Mouse (Mus musculus) kidney, adult 2 months (tissue): ENCODE data around the gene Foxn3. TPM values are rescaled to one million over a fixed set of nuclear protein-coding genes. Genes with fewer than 3 reads are reported as not detected.

Source experiments
- DNase-seq: peaks from one replicate; pipeline ENCODE4 v3.0.0; 2021
- H3K27ac ChIP-seq: fragments of 200-500 bp; 2 replicates; pipeline ENCODE4 v1.5.1; 2012; ENCODE audit warnings: low read depth, low read length, control low read depth, inconsistent platforms; ENCODE audit not compliant: insufficient read depth
- H3K27me3 ChIP-seq: fragments of 200-500 bp; replicated peaks from 2 replicates; pipeline ENCODE4 v1.6.1; 2012; ENCODE audit warnings: mild to moderate bottlenecking, moderate library complexity, low read length, inconsistent platforms; ENCODE audit not compliant: control insufficient read depth, insufficient read depth
- H3K36me3 ChIP-seq: fragments of 200-500 bp; 2 replicates; pipeline ENCODE4 v1.6.1; 2012; ENCODE audit warnings: mild to moderate bottlenecking, moderate library complexity, low read length, inconsistent platforms; ENCODE audit not compliant: control insufficient read depth, insufficient read depth
- H3K4me1 ChIP-seq: fragments of 200-500 bp; 2 replicates; pipeline ENCODE4 v1.6.1; 2011; ENCODE audit warnings: low read length; ENCODE audit not compliant: control insufficient read depth, insufficient read depth
- H3K4me3 ChIP-seq: fragments of 200-500 bp; 2 replicates; pipeline ENCODE4 v1.5.1; 2011; ENCODE audit warnings: mild to moderate bottlenecking, low read depth, low read length, control low read depth; ENCODE audit not compliant: insufficient read depth
- CTCF ChIP-seq: fragments of 200-500 bp; conservative IDR thresholded peaks from 2 replicates; pipeline ENCODE4 v1.5.1; 2011; ENCODE audit warnings: low read depth, mild to moderate bottlenecking, control low read depth, low read length, moderate library complexity, mixed read lengths; ENCODE audit not compliant: insufficient read depth, insufficient read length
- POLR2A ChIP-seq: fragments of 200-500 bp; IDR thresholded peaks from one replicate; pipeline ENCODE4 v1.6.1; 2011; ENCODE audit warnings: low read depth, low read length, control low read depth
- WGBS: fragments of 180-500 bp; shearing (Covaris S2); methylation state at CpG from one replicate; pipeline ENCODE4 v1.1.7; 2018; 5-methylcytosine and 5-hydroxymethylcytosine counted together
- polyA plus RNA-seq: library from polyadenylated mRNA; depleted of rRNA; stranded (reverse); fragments of >200 nt; gene quantifications from 2 replicates; pipeline ENCODE4 v1.2.3, GENCODE M21; 2012; rRNA removed

The Foxn3 gene
- polyA plus RNA-seq: 28.0 and 28.6 TPM in 2 replicates

- peaks cover 16% of the 10 kb centered on the region for H3K4me1 ChIP-seq
Observed at GRCm38 (mm10) chr12:99563219-99564059, at the start of gene Foxn3. Gene Foxn3 (minus strand): TSS chr12:99563582.

GRCm38 (mm10) chr12:99612181-99612871, 48.9 kb upstream of the Foxn3 start:
- no peak for DNase-seq
- no peaks in the 10 kb centered on the region for H3K4me1 ChIP-seq
- no peak overlapping the region for H3K4me3 ChIP-seq
- TF ChIP-seq CTCF (no peak), POLR2A (no peak)
- no peaks in the 10 kb centered on the region for H3K27me3 ChIP-seq
- WGBS: 51% methylated on average over 9 of the region's 9 CpGs
- H3K27ac ChIP-seq: no peak overlapping the region
- no peaks in the 10 kb centered on the region for H3K36me3 ChIP-seq

More at GRCm38 (mm10) chr12:99563219-99564059, at the start of gene Foxn3:
- WGBS: 2% methylated on average over 66 of the region's 66 CpGs
- TF ChIP-seq CTCF (no peak), POLR2A (no peak)
- peak within 1 kb of the TSS; percentile 88 for H3K4me3 ChIP-seq
- H3K36me3 ChIP-seq: no peaks in the 10 kb centered on the region
- peak; percentile 73 for DNase-seq
- no peaks in the 10 kb centered on the region for H3K27me3 ChIP-seq
- H3K27ac ChIP-seq: peak within 1 kb of the TSS; percentile 92

DNA sequence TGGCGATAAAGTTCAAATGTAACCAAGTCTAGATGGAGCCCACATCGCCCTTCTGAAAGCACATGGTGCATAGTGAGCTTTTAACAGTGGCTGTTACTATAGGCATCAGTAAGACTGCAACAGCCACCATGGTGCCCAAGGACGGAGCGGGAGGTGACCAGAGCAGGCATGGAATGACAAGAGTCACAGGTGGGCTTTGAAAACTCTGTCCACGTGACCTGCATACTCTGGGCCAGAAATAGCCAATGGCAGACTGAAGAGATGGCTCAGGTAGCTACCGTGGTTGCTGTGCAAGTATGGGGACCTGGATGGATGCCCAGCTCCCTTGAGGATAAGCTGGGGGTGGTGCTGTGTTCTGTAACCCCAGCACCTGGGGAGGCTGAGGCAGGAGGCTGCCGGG, 47.5 kb upstream of the Foxn3 start:
- TF ChIP-seq CTCF: no peak
- no peak for TF ChIP-seq POLR2A
- DNase-seq: no peak
- WGBS: 93% methylated on average over 7 of the region's 7 CpGs

DNA sequence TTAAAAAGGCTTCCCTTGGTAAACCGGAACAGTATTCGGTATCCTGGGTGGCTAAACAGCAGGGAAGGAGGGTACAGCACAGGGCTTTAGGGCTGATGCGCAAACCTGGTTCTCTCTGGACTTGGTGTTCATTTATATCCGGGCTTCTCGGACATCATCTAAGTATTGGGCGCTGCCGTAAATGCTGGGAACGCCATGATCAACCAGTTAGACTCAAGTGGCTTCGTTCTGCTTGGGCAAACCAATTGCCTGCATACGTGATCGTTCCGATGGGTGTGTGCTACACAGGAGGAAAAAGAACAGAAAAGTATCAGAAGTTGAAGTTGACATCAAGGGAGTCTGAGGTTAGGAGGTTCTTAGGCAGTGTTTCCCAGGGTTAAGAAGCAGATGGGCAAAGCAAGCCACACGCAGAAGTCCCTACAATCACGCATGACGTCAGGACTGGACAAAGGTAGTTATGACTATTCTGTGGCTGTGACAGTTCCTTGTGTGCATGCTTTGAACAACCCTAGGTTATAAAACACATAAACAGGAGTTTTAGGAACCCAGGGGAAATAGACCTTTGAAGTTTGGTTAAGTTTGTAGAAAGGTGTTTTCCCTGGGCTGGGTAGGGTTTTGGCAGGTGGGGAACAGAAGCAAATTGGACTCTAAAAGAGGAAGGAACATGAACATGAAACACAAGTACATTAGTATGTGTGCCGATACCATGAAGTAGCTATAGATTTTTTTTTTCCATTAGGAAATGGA, 46.9 kb upstream of the Foxn3 start:
- Histone ChIP-seq H3K36me3 (no peaks in the 10 kb centered on the region), H3K4me1 (no peaks in the 10 kb centered on the region), H3K27ac (no peak overlapping the region), H3K27me3 (no peaks in the 10 kb centered on the region), H3K4me3 (no peak overlapping the region)
- WGBS: 90% methylated on average over 16 of the region's 16 CpGs
- DNase-seq: no peak
- TF ChIP-seq CTCF (no peak), POLR2A (no peak)

More for the DNA sequence above, 47.5 kb upstream of the Foxn3 start:
- no peaks in the 10 kb centered on the region for H3K4me1 ChIP-seq
- no peaks in the 10 kb centered on the region for H3K36me3 ChIP-seq
- H3K27ac ChIP-seq: no peak overlapping the region
- H3K4me3 ChIP-seq: no peak overlapping the region
- no peaks in the 10 kb centered on the region for H3K27me3 ChIP-seq

GRCm38 (mm10) chr12:99609643-99610042, 46.3 kb upstream of the Foxn3 start:
- no peaks in the 10 kb centered on the region for H3K4me1 ChIP-seq
- H3K27ac ChIP-seq: no peak overlapping the region
- TF ChIP-seq POLR2A (no peak), CTCF (no peak)
- DNase-seq: peak; percentile 3
- no peaks in the 10 kb centered on the region for H3K36me3 ChIP-seq
- H3K4me3 ChIP-seq: no peak overlapping the region
- WGBS: 69% methylated on average over 5 of the region's 5 CpGs
- no peaks in the 10 kb centered on the region for H3K27me3 ChIP-seq

DNA sequence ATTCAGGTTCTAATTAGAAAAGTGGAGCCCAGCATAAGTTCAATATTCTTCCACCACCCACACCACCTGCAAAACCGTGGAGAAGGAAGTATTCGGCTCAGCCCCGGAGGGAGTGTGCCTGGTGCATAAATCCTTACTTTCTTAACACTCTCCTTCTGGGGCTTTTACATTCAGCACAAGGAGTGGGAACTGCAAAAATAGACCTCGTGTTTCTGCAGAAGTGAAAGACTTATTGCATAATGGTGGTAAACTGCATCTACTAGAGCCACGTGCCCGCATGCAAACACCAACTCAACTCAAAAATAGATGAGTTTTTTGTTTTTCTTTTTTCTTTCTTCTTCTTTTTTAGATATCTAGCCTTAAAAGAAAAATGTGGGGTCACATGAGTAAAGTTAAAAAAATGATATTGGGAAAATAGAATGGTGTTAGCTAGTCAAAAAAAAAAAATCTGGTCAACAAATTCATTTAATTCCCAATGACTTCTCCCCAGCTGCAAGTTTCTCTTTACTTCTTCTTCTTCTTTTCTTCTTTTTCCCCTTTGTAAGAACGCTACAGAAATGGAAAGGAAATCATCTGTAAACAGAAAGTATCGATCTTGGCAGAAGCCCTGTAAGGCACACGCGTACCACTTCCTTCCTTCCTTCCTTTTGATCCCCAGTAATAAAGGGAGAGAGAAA, 45.0 kb upstream of the Foxn3 start:
- Histone ChIP-seq H3K4me1 (no peaks in the 10 kb centered on the region), H3K4me3 (no peak overlapping the region), H3K27me3 (no peaks in the 10 kb centered on the region), H3K27ac (no peak overlapping the region), H3K36me3 (no peaks in the 10 kb centered on the region)
- DNase-seq: peak; percentile 5
- 70% methylated on average over 10 of the region's 10 CpGs for WGBS
- TF ChIP-seq POLR2A (no peak), CTCF (no peak)
